Mouse (Mus musculus) heart, postnatal 14 days (tissue): ENCODE measurements around the gene Srsf6. TPM values are rescaled to one million over a fixed set of nuclear protein-coding genes. Genes with fewer than 3 reads are reported as not detected.
"Not testable (repeated sequence)": the region's sequence is repeated elsewhere in the genome, so short reads cannot be mapped to it uniquely, and the experiment has no call there.

ENCODE experiments used
- DNase-seq, 2 experiments: peaks; one replicate each; pipeline ENCODE4 v3.0.0; 2021 to 2022
- intact Hi-C: fragments of 180-260 bp; cut with DNase I; formaldehyde crosslinking; loops from one replicate; pipeline ENCODE4 v1.15.1; 2025
- long read RNA-seq, 2 experiments: library from polyadenylated mRNA; stranded (forward); transcript quantifications; one replicate each; pipeline ENCODE4 v2.0.0; 2021
- total RNA-seq, 2 experiments: library from RNA; stranded (reverse); gene quantifications; 2 replicates each; pipeline ENCODE4 v1.2.3; 2021

The Srsf6 gene
- total RNA-seq: 10 to 100 TPM; 88.4 to 91.7 TPM
- long read RNA-seq, experiment 1, transcript Srsf6-203 (6 exons, 3,527 nt): major isoform, 114 of 130 reads
- long read RNA-seq, experiment 1, partial matches to known transcripts: 10 of 130 reads
- long read RNA-seq, experiment 1, other reads (novel, unspliced or antisense): 2 of 130 reads
- long read RNA-seq, experiment 2, transcript Srsf6-203 (6 exons, 3,527 nt): major isoform, 74 of 86 reads
- long read RNA-seq, experiment 2, transcript Srsf6-201 (7 exons, 1,666 nt): minor isoform, 6 of 86 reads
- long read RNA-seq, experiment 2, partial matches to known transcripts: 3 of 86 reads
- long read RNA-seq, experiment 2, other reads (novel, unspliced or antisense): 3 of 86 reads

DNA sequence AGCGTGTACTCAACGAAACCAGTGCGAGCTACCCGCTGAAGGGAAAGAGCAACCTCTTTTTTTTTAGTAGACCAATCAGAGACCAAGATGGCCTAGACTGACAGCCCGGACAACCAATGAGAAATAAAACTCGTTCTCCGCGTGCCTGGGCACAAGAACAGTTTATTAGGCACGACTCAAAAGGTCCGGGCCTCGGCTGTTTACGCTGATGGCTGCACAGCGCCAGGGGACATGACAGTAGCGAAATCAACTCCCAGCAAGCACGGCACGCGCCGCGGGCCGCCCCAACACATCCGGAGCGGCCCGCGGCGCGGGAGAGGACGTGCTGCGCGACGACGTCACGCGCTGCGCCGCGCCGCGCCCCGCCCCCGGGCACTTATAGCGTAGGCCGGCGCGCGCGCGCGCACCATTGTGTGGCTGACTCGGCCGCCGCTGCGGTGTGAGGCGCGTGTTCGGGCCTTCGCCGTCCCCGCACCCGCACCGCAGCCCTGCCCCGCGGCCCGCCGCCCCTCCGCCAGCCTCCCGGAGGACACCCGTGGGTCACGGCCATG, at the start of gene Srsf6:
Gene Srsf6 (plus strand): TSS at position 406 of the 551 bp plus-strand sequence.
- intact Hi-C loops: loop anchor here (5.0 kb wide), 1 partner anchor 486 kb away; no protein-coding TSS in a partner anchor
- DNase-seq: peak; percentile 92 to 94

DNA sequence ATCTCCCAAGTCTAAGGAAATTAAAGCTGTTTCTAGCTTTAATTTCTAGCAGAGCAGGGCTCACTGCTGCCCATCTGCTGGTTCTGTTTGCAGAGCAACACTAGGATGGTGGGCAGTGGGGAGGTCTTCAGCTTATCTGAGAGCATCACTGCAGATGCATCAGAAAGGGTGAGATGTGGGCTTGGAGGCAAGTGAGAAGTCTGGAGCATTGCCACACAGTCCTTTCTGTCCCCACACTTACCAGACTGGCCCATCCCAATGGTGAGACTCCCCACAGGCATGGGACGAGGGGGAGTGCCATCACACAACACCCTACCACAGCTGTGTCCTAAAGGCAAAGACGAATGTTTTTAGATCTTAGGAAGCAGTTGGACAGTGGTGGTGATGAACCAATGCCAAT, 47.2 kb upstream of the Srsf6 start:
- intact Hi-C loops: no loop called here
- no peak for DNase-seq

DNA sequence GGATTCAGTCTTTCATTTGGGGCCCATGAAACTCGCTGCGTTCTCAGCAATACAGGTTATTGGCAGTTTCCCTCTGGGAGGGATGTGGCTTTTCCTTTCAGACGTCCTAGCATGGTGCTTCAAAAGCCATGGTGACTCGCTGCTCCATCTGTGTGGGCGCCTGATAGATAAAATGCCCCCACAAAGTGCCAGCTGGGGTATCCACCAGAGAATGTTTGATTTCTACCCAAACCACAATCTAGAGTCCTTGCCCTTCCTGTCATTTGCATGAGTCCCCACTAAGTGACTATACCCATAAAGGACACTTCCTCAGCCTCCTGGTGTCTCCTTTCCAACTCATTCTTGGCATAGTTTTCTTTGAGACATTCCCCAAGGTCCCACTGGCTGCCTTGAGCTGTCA, 44.2 kb upstream of the Srsf6 start:
- DNase-seq: no peak
- intact Hi-C loops: no loop called here

DNA sequence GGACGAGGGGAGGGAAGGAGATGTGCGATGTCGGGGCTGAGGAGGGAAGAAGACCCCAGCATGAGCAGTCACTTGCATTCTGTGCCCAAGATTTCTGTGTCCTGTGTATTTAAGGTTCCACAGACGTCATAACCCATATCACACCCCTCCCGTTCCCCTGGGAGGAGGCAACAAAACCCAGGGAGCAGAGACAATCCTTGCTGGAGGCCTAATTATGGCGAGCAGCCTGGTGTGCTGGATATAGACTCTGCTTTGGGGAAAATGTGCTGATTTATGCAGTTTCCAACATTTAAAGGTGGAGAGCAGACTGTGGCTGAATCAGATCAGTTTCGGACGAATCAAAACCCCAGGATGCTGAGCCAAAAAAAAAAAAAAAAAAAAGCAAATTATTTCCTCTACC, 42.7 kb upstream of the Srsf6 start:
- intact Hi-C loops: no loop called here
- DNase-seq: no peak

DNA sequence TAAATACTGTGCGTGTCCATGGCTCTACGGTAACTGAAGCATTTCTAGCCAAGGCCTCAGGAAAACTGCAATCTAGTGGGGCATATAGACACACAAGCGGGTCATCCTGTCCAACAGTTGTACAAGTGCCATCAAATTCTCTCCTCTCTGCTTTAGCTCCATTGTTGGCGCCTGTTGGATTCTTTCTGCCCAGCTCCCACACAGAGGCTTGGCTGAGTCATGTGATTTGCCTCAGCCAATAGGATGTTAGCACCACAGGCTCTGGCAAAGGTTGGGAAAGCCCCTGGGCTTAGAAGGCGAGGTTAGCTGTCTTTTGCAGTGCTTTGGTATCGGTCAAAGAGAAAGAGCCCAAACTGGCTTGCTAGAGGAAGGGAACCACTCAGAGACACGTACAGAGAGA, 42.1 kb upstream of the Srsf6 start:
- no peak for DNase-seq
- intact Hi-C loops: no loop called here

DNA sequence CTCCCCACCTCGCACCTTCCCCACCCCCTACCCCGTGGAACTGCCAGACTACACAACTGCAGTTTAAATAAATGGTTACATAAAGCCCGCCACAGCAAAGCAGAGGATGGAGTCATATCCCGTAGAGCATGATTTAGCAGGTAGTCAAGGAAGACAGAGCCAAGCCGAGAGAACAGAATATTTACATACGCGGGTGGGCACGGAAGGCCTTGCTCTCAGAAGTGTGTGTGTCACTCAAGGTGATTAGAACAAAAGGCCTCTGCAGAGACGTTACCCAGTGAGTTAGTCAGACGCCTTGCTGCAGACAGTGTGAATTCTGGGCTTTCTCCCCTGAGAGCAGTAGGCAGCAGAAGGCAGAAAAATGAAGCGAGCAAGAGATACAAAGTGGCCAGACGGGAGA, 41.6 kb upstream of the Srsf6 start:
- DNase-seq: no peak
- intact Hi-C loops: no loop called here

DNA sequence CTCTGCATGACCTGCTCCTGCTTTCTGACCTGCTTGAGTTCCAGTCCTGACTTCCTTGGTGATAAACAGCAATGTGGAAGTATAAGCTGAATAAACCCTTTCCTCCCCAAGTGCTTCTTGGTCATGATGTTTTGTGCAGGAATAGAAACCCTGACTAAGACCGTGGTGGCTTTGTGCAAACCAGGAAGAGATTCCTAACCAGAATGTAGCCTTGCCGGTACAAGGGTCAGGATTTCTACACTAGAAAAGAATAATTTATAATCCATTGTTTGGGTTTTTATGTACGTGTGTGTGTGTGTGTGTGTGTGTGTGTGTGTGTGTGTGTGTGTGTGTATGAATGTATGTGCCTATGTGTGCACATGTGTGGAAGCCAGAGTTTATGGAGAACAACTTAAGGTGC, 38.3 kb upstream of the Srsf6 start:
- intact Hi-C loops, DNase-seq: not testable (repeated sequence)

DNA sequence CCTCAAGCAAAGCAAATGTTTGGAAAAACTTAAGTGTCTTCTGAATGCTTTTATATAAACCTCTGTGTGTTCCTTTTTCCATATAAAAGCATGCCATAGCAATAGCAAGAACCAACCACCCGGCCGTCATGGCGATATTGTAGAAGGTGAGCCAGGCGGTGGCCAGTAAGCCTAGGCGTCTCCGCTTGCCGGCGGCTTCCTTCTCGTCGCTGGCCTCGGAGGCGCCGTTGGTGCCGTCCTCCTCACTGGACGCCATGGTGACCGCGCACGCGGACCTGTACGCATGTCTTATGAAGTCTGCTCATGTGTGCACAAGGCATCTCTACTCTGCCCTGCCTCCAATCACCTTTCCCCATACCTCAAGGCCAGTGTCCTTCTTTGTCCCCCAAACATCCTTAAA, 32.1 kb upstream of the Srsf6 start:
- not testable (repeated sequence) for DNase-seq

DNA sequence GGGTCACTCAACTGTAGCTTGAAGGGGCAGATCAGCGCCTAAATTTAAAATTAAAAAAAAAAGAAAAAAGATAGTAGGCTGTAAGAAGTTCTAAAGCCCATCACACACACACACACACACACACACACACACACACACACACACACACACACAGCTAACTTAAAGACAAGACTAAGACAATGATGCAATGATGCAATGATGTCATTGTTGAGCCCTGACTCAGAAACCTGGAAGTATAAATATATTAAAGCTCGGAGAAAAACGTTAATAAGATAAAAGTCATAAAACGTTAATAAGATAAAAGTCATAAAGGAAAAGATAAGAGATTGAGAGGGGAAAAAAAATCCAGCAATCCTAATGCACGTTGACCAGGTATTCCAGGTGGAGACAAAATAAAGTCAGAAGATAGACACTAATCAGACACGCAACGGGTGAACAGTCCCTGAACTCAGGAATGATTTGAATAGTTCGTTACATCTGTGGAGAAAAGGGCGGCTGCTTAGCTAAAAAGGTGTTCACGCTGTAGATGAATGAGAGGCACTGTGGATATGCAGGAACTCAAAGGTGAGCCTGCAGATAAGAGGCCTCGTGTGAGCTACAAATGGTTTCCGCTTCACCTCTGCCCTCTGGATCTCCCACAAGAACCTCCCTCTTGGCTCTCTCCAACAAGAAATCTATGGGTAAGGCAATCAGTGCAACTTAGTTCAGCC, 31.3 kb upstream of the Srsf6 start:
- intact Hi-C loops: no loop called here

More for the DNA sequence above, 32.1 kb upstream of the Srsf6 start:
- intact Hi-C loops: not testable (repeated sequence)

DNA sequence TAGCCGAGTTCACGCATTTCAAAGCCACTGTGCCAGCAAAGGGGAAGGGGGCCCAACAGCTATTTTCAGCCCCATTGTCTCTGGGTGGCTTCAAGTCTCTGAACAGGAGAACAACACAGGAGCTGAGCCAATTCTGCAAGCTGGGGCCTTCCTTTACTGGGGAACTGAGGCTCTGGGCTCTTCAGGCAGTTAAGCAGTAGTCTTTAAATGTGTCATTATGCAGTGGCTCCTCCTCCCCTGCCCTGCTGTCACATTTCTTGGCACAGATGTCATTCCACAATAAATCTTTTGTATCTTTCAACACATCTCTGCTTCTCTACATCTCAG, 30.8 kb upstream of the Srsf6 start:
- no peak for DNase-seq
- intact Hi-C loops: no loop called here

More for the DNA sequence above, 31.3 kb upstream of the Srsf6 start:
- no peak for DNase-seq

DNA sequence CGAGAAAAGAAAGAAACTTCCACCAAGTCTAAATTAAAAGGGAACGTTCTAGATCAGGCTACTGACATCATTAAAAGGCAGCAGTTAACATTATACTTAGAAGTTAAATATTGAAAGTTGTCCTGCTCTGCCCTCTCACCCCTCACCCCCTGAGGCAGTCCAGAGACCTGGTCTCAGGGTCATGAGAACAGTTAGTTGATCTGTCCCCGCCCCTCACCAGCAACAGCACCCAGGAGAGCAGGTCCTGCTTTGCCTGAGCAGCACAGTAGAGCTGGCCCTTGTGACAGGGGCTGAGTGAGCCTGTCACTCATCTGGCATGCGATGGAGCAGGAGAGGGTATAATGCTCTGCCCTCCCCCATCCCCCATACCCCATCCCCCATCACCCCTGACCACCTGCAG, 25.4 kb upstream of the Srsf6 start:
- intact Hi-C loops: no loop called here
- no peak for DNase-seq

DNA sequence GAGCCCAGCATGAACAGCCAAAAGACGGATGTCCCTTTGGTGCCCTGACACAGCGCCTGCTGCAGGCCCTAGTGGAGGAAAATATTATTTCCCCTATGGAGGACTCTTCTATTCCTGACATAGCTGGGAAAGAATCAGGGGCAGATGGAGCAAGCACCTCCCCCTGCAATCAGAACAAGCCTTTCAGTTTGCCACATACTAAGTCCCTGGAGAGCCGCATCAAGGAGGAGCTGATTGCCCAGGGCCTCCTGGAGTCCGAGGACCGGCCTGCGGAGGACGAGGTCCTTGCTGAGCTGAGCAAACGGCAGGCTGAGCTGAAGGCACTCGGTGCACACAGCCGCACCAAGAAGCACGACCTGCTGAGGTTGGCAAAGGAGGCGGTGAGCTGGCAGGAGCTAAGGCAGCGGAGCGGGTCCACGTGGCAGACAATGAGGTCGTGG, 23.3 kb upstream of the Srsf6 start:
- intact Hi-C loops: no loop called here

DNA sequence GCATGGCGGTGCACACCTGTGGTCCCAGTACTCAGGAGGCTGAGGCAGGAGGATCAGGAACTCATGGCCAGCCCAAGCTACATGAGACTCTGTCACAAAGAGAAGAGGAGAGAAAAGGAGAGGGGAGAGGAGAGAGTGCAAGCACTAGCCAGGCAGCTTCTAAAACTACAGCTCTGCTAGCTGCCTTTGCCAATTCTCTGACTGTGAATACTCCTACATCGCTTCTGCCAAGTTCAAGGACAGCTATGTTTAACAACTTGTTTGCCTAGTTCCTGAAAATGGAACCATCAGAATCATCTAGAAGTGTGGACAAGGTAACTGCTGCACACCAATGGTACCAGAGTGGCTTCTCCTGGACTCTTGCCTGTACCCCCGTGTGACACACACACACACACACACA, 17.3 kb upstream of the Srsf6 start:
- intact Hi-C loops: loop anchor here (10.0 kb wide), 1 partner anchor 1439 kb away; no protein-coding TSS in a partner anchor
- no peak for DNase-seq

More for the DNA sequence above, 23.3 kb upstream of the Srsf6 start:
- no peak for DNase-seq

DNA sequence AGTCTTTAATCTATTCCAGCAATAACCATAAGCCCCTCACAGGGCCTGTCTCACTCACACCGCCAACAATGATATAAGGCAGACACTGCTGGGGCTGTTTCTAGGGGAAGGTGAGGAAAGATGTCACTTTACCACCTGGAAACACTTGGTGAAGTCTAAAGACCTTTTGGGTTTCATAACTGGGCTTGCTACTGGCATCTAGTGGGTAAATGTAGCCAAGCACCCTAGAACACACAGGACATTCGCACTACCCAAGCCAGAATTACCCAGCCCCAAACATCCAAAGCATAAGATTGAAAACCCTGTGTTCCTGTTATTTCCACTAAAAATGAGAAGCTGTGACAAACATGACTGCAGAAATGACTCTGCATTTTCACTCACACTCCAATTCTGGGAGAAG, 16.8 kb upstream of the Srsf6 start:
- intact Hi-C loops: loop anchor here (10.0 kb wide), 1 partner anchor 1440 kb away; no protein-coding TSS in a partner anchor
- no peak for DNase-seq

DNA sequence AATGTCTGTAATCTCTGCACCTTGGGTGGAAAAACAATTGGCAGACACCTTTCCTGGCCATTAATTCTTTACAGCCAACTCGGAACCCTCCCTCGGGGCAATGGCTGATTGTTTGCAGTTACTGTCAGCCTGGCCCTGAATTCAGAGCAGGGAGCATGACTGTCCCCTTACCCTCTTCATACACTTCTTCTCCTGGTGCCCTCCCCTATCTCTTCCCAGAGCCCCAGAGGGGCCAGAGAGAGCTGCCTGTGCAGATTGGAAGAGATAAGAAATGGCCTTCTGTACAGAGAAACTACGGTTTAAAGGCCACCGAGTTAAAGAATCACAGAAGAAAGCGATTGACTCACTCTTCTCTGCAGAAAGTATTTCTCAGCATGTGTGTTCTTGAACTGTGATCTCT, 11.4 kb upstream of the Srsf6 start:
- intact Hi-C loops: loop anchor here (5.0 to 10.0 kb wide), 6 partner anchors 47 to 1445 kb away; partner anchors contain the start of gene Tox2
- no peak for DNase-seq

DNA sequence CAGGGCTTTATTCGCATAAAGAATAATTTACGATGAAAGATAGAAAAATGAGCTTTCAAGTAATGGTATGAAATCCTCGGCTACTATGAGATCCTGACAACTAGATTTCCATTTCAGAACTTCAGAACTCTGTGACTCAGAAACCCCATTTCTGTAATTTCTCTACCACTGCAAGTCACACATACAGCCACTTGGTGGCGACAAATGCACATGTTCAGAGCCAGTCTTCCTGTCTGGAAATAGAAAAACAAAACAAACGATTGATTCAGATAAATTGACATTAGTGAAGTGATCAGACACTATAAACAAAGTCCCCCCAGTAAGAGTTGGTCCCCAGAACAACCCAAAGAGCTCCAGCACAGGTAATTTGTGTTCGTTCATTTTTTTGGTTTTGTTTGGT, 9.1 kb upstream of the Srsf6 start:
- DNase-seq: peak; percentile 44 to 65
- intact Hi-C loops: loop anchor here (2.0 to 10.0 kb wide), 6 partner anchors 45 to 480 kb away; partner anchors contain the start of gene Tox2

DNA sequence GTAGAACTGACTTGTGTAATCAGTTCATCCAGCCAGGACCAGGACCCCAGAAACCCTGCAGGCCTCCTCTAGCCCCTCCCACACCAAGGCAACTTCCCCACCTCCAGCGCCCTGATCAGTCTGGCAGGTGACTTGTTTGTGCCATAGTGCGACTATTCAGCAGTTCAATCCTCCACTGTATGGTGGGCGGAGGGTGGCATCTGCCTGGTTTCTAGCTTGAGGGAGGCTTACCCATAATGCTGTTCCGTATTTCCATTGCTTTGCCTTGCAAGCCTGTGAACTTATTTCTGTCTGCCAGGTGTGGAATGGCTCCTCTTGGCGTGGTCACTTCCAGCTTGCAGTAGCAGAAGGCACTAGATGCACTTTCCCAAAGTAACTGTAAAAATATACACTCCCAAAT, 8.5 kb upstream of the Srsf6 start:
- intact Hi-C loops: loop anchor here (2.0 to 10.0 kb wide), 6 partner anchors 44 to 479 kb away; partner anchors contain the start of gene Tox2
- DNase-seq: no peak

DNA sequence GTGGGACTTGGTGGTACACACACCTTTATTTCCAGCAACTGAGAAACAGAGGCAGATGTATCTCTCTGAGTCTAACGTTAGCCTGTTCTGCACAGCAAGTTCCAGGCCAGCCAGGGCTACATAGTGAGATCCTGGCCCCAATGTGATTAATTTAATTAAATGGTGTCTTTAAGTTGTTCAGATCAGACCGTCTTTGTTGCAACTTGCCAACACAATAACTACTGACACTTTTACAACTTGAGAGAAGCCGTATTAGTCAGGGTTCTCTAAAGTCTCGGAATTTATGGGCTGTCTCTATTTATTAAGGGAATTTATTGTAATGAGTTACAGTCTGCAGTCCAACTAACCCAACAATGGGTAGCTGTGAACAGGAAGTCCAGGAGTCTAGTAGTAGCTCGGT, 7.2 kb upstream of the Srsf6 start:
- intact Hi-C loops: loop anchor here (5.0 to 10.0 kb wide), 5 partner anchors 43 to 478 kb away; partner anchors contain the start of gene Tox2
- DNase-seq: no peak

DNA sequence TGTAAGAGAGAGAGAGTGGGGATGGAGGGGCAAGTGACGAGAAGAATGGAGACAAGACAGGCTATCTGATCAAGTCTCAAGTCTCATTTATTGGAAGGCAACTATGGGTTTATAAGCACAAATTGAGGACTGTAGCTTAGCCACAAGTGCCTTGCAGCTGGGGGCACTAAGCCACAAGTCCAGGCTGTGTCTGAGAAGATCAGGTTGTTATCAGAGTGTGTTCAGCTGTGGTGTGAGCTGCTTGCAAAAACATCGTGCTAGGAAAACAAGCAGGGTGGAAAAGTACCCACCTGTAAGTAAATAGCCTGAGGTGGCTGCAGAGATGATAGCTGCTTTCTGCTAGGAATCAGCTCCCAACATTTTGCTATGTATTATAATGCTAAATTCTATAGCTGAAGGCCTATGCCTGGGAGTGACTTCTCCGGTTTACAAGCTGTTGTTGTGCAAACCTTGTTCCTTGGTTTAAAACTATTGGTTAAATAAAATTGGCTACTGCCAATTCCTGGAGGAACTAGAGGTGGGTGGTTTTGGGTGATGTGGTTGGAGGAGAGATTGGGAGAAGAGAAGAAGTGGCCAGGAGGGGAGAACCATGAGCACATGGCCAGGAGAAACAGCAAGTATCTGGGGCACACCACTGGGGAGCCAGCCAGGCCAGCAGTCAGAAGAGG, 3.3 kb upstream of the Srsf6 start:
- DNase-seq: no peak
- intact Hi-C loops: loop anchor here (10.0 kb wide), 1 partner anchor 277 kb away; the partner anchor contains the start of gene Tox2

DNA sequence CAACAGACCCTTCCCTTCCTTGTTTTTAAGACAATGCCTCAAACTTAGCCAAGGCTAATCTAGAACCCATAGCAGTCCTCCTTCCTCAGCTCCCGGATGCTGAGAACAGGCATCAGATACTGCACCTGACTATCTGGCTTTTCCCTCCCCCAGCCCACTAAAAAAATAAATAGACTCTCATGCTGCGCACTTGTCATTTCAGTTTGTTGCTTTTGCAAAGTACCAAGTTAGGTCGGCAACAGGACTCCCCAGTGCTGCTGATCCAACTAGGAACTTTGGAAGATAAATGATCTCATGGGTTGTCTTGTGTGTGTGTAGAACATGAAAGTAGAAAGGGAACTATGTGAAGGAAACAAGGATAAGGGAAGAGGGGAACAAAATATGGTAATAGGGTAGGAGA, 1.6 kb upstream of the Srsf6 start:
- intact Hi-C loops: loop anchor here (5.0 to 10.0 kb wide), 2 partner anchors 275 to 488 kb away; partner anchors contain the start of gene Tox2
- DNase-seq: no peak
